Mouse (Mus musculus): ENCODE data around the gene Smarca1.

DNA sequence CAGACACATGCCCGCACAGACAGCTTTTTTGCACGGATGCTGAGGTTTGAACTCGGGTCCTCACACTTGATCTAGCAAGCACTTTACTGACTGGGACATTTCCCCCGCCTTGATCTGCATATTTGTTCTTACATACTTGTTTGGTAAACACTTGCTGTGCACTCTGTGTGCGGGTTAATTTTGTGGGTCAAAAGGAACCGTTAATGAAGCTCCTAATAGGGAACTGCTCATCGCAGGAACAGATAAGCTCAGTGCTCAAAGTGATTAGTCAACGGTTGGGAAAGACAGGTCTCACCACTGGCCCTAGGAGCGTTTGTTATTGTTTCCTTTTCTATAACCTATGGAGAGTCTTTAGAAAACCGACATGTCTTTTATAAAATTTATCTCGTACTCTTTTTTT, 41.6 kb upstream of the Smarca1 start:
- no peak for TF ChIP-seq CTCF (IDR thresholded peaks at IDR 0.05; ENCODE audit: borderline replicate concordance, insufficient read depth, low read depth, low read length)
- TF ChIP-seq POLR2A (IDR thresholded peaks at IDR 0.05; ENCODE audit: borderline replicate concordance, insufficient read depth, low read length), result no peak
